Mouse (Mus musculus): ENCODE results near the gene Fdps. TPM values are rescaled to one million over a fixed set of nuclear protein-coding genes. Genes with fewer than 3 reads are reported as not detected.

Gene Fdps
- total and polyA plus RNA-seq, 2 experiments from 2014 or later, result 401 to 407 TPM

DNA sequence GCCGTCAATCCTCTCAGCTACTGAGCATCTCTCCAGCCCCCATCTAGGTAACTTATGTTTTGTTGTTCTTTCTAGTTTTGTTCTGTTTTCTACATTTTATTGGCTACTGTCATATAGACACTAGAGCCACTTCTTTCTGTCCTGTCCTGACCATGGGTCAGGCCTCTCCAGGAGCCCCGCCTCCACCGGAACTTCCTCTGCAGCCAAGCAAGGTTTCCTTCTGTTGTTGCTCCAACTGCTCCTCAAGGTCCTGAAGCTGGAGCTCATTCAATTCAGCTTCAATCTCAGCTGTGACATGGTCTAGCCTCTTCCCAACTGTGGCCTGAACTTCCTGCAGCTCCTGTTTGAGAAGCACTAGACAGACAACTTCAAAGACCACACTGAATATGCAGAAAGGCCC lies 28.1 kb upstream of the Fdps start:
- ATAC-seq (ENCODE audit: low FRiP score) (no peak), DNase-seq (ENCODE audit: low spot score) (no peak)
- Histone ChIP-seq H3K4me3 (ENCODE audit: low read depth, low read length) (no peak overlapping the region), H3K4me2 (ENCODE audit: low read depth, low read length, poor library complexity, severe bottlenecking) (no peak overlapping the region), H3K4me1 (ENCODE audit: insufficient read depth, low read length) (0 out of 2 replicates have a peak, but pooled peaks cover 2% of the 10 kb centered on the region), H3K9ac (replicated peaks; ENCODE audit: low read length, poor library complexity, severe bottlenecking) (no peak overlapping the region), H3K27ac (ENCODE audit: low read depth, low read length) (no peak overlapping the region), H3K36me3 (ENCODE audit: insufficient read depth, low read length) (no peaks in the 10 kb centered on the region), H3K27me3 (ENCODE audit: insufficient read depth, low read length) (no peaks in the 10 kb centered on the region), H3K9me3 (ENCODE audit: low read length) (no peaks in the 10 kb centered on the region)
- no peak for TF ChIP-seq CTCF (IDR thresholded peaks at IDR 0.05)
- WGBS, result 87% methylated on average over 3 of the region's 3 CpGs

DNA sequence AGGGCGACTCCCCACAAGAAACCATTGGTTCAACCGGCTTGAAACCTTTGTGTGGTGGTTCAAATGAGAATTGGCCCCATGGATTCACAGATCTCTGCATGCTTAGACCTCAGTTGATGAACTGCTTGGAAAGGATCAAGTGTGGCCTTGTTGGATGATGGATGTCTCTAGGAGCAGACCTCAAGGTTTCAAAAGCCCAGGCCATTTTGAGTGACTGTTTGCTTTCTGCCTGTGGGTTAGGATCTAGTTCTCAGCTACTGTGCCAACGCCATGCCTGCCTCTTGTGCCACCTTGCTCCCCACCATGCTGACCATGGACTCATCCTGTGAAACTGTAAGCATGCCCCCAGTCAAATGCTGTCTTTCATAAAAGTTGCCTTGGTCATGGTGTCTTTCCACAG lies 24.2 kb upstream of the Fdps start:
- WGBS, result 88% methylated on average over 3 of the region's 3 CpGs

DNA sequence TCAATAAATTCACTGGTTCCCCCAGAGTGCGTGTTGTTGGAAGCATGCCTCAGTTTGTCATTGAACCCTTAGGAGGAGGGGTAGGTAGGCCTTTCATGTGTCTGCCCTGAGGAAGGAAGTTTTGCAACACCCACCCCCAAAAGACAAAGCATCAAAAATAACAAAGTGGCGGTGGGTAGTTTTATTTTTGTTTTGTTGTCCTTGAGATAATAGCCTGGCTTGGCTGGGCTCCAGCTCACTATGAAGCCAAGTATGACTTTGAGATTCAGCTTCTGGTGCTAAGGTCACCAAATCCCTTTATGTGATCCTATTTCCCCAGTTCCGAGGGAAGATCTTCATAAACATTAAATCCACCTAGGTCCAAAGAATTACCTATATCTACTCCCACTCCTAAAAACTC lies 22.5 kb upstream of the Fdps start:
- no peaks in the 10 kb centered on the region for H3K36me3 ChIP-seq (ENCODE audit: insufficient read depth, low read length)
- no peak overlapping the region for H3K9ac ChIP-seq (replicated peaks; ENCODE audit: low read length, poor library complexity, severe bottlenecking)
- no peaks in the 10 kb centered on the region for H3K9me3 ChIP-seq (ENCODE audit: low read length)
- H3K4me2 ChIP-seq (ENCODE audit: low read depth, low read length, poor library complexity, severe bottlenecking), result no peak overlapping the region
- 77% methylated on average over 3 of the region's 3 CpGs for WGBS
- H3K4me3 ChIP-seq (ENCODE audit: low read depth, low read length), result no peak overlapping the region
- no peaks in the 10 kb centered on the region for H3K27me3 ChIP-seq (ENCODE audit: insufficient read depth, low read length)
- TF ChIP-seq CTCF (IDR thresholded peaks at IDR 0.05), result no peak
- no peak overlapping the region for H3K27ac ChIP-seq (ENCODE audit: low read depth, low read length)
- DNase-seq (ENCODE audit: low spot score) (no peak), ATAC-seq (ENCODE audit: low FRiP score) (no peak)
- no peaks in the 10 kb centered on the region for H3K4me1 ChIP-seq (ENCODE audit: insufficient read depth, low read length)

More for the DNA sequence above, 24.2 kb upstream of the Fdps start:
- Histone ChIP-seq H3K36me3 (ENCODE audit: insufficient read depth, low read length) (no peaks in the 10 kb centered on the region), H3K4me3 (ENCODE audit: low read depth, low read length) (no peak overlapping the region), H3K4me1 (ENCODE audit: insufficient read depth, low read length) (no peaks in the 10 kb centered on the region), H3K27me3 (ENCODE audit: insufficient read depth, low read length) (no peaks in the 10 kb centered on the region), H3K4me2 (ENCODE audit: low read depth, low read length, poor library complexity, severe bottlenecking) (no peak overlapping the region), H3K27ac (ENCODE audit: low read depth, low read length) (no peak overlapping the region), H3K9me3 (ENCODE audit: low read length) (no peaks in the 10 kb centered on the region), H3K9ac (replicated peaks; ENCODE audit: low read length, poor library complexity, severe bottlenecking) (no peak overlapping the region)
- DNase-seq (ENCODE audit: low spot score) (no peak), ATAC-seq (ENCODE audit: low FRiP score) (no peak)
- no peak for TF ChIP-seq CTCF (IDR thresholded peaks at IDR 0.05)

DNA sequence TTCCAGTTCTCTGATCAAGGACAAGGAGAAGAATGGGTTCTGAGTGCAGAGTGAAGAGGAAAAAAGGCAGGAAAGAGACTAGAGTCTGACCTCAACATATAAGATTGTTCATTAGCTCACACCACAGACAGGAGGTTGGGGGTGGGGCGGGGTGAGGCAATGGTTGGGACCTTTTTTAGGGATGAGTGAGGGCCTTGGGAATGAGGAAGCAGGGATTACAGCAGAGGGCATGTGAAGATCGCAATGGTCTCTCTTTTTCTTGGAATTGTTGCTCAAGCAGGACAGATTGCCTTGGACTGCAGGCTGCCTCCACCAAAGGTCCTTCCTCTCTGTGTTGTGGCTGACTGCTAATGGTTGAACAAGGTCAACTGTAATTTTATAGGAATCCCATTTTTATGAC lies 21.6 kb upstream of the Fdps start:
- Histone ChIP-seq H3K4me3 (ENCODE audit: low read depth, low read length) (no peak overlapping the region), H3K36me3 (ENCODE audit: insufficient read depth, low read length) (no peaks in the 10 kb centered on the region), H3K4me2 (ENCODE audit: low read depth, low read length, poor library complexity, severe bottlenecking) (no peak overlapping the region), H3K27me3 (ENCODE audit: insufficient read depth, low read length) (no peaks in the 10 kb centered on the region), H3K27ac (ENCODE audit: low read depth, low read length) (no peak overlapping the region), H3K4me1 (ENCODE audit: insufficient read depth, low read length) (no peaks in the 10 kb centered on the region), H3K9me3 (ENCODE audit: low read length) (no peaks in the 10 kb centered on the region), H3K9ac (replicated peaks; ENCODE audit: low read length, poor library complexity, severe bottlenecking) (no peak overlapping the region)
- no peak for ATAC-seq (ENCODE audit: low FRiP score)
- no peak for DNase-seq (ENCODE audit: low spot score)
- TF ChIP-seq CTCF (IDR thresholded peaks at IDR 0.05), result no peak
- WGBS, result 77% methylated on average over 2 of the region's 2 CpGs

DNA sequence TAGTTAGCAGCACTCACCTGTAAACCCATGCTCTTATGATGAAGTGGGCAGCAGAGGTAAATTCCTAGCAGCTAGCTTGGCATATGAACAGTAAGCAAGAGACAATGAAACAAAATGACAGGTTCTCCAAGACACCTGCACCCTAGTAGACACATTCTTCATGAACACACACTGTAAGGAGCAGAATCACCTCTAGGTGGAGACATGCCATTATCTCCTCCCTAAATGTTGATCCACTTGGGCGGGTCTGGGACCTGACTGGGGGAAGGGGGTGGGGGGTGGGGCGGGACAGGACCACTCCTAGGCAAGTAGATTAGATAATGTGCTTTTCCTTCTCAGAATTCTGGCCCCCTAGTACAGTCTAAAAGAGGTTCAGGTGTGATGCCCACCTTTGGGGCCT lies 13.8 kb upstream of the Fdps start:
- ATAC-seq (ENCODE audit: low FRiP score) (no peak), DNase-seq (ENCODE audit: low spot score) (peak; percentile 34)
- 0% methylated on average over 2 of the region's 2 CpGs for WGBS
- no peaks in the 10 kb centered on the region for H3K36me3 ChIP-seq (ENCODE audit: insufficient read depth, low read length)
- no peak overlapping the region for H3K27ac ChIP-seq (ENCODE audit: low read depth, low read length)
- H3K9ac ChIP-seq (replicated peaks; ENCODE audit: low read length, poor library complexity, severe bottlenecking), result no peak overlapping the region
- H3K9me3 ChIP-seq (ENCODE audit: low read length), result no peaks in the 10 kb centered on the region
- H3K4me3 ChIP-seq (ENCODE audit: low read depth, low read length), result no peak overlapping the region
- TF ChIP-seq CTCF (IDR thresholded peaks at IDR 0.05), result peak; percentile 63
- no peaks in the 10 kb centered on the region for H3K27me3 ChIP-seq (ENCODE audit: insufficient read depth, low read length)
- no peaks in the 10 kb centered on the region for H3K4me1 ChIP-seq (ENCODE audit: insufficient read depth, low read length)
- no peak overlapping the region for H3K4me2 ChIP-seq (ENCODE audit: low read depth, low read length, poor library complexity, severe bottlenecking)

DNA sequence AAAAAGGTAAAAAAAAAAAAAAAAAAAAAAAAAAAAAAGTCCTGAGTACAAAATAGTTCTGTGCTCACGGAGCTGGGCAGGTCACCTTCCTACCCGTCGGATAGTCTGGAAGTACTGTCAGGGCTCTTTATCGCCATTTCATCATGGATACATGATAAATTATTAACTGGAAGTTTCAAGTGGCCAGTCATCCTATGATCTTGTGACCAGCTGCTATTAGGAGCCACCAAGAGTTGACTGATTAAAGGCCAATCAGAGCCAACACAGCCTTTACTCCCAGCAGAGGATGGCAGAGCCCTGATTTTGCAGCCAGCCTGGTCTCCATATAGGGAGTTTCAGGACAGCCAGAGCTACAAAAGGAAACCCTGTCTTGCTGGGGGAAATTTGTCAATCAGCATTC lies 11.3 kb upstream of the Fdps start:
- WGBS, result 92% methylated on average over 4 of the region's 4 CpGs
- no peak overlapping the region for H3K4me2 ChIP-seq (ENCODE audit: low read depth, low read length, poor library complexity, severe bottlenecking)
- TF ChIP-seq CTCF (IDR thresholded peaks at IDR 0.05), result no peak
- DNase-seq (ENCODE audit: low spot score) (no peak), ATAC-seq (ENCODE audit: low FRiP score) (no peak)
- H3K36me3 ChIP-seq (ENCODE audit: insufficient read depth, low read length), result no peaks in the 10 kb centered on the region
- H3K9me3 ChIP-seq (ENCODE audit: low read length), result no peaks in the 10 kb centered on the region
- no peak overlapping the region for H3K27ac ChIP-seq (ENCODE audit: low read depth, low read length)
- no peak overlapping the region for H3K4me3 ChIP-seq (ENCODE audit: low read depth, low read length)
- no peaks in the 10 kb centered on the region for H3K27me3 ChIP-seq (ENCODE audit: insufficient read depth, low read length)
- no peak overlapping the region for H3K9ac ChIP-seq (replicated peaks; ENCODE audit: low read length, poor library complexity, severe bottlenecking)
- H3K4me1 ChIP-seq (ENCODE audit: insufficient read depth, low read length), result no peaks in the 10 kb centered on the region
